Mouse (Mus musculus): ENCODE results near the gene Gm16253. TPM values are rescaled to one million over a fixed set of nuclear protein-coding genes. Genes with fewer than 3 reads are reported as not detected.

The Gm16253 gene
- total RNA-seq, 2 experiments from 2014 or later, result 0.70 to 1.1 TPM

DNA sequence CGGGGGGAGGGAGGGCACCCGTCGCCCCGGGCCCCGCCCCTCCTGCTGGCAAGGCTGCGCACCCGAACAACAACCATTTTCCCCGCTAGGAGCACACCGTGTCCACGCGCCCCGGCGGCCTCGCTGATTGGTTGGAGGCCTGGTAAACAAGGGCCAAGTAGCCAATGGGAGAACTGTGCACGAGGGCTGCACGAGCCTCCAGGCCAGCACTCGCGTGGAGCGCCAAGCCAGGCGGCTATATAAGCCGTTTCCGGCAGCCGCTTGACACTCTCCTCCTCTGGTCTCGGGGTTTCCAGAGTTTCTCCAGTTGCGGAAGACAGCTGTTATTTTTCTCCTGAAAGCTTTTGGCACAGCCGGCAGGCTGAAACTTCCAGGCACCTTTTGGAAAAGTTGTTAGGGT is 19.1 kb upstream of the Gm16253 start, which contains the start of gene Txnip:
Txnip (plus strand) TSS at position 264 of the 400 bp plus-strand sequence.
- DNase-seq, result peak; percentile 99

DNA sequence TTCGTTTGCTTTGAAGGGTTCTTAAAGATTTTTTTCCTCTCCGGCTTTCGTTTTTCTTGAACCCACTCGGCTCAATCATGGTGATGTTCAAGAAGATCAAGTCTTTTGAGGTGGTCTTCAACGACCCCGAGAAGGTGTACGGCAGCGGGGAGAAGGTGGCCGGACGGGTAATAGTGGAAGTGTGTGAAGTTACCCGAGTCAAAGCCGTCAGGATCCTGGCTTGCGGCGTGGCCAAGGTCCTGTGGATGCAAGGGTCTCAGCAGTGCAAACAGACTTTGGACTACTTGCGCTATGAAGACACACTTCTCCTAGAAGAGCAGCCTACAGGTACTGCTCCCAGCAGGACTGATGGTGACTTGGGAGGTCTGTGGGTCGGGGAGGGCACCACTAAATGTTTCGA is 18.6 kb upstream of the Gm16253 start:
- DNase-seq, result no peak

DNA sequence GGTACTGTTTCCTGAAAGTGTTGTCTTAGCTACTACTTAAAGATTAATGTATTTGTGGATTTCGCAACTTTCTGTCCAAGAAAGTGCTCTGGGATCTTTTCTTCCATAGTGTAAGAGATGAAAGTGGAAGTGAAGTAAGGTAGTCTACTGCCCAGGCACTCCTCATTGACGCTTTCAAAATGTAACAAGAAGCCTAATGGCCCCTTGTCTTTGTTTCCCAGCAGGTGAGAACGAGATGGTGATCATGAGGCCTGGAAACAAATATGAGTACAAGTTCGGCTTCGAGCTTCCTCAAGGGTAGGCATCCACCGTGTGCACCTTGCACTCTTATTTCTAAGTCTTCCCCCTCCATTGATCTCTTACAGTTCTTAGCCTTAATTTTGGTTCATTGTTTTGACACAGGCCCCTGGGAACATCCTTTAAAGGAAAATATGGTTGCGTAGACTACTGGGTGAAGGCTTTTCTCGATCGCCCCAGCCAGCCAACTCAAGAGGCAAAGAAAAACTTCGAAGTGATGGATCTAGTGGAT is 18.1 kb upstream of the Gm16253 start:
- no peak for DNase-seq

DNA sequence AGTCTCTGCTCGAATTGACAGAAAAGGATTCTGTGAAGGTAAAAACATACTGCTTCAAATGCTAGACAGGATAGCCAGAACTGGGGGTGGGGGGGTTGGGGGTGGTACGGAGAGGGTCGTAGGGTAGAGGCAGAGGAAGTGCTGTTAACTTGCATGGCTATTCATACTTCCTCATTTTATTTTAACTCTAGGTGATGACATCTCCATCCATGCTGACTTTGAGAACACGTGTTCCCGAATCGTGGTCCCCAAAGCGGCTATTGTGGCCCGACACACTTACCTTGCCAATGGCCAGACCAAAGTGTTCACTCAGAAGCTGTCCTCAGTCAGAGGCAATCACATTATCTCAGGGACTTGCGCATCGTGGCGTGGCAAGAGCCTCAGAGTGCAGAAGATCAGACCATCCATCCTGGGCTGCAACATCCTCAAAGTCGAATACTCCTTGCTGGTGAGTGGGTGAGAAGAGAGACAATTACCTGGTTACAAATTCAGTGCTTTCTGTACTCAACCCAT is 17.3 kb upstream of the Gm16253 start:
- DNase-seq, result no peak

DNA sequence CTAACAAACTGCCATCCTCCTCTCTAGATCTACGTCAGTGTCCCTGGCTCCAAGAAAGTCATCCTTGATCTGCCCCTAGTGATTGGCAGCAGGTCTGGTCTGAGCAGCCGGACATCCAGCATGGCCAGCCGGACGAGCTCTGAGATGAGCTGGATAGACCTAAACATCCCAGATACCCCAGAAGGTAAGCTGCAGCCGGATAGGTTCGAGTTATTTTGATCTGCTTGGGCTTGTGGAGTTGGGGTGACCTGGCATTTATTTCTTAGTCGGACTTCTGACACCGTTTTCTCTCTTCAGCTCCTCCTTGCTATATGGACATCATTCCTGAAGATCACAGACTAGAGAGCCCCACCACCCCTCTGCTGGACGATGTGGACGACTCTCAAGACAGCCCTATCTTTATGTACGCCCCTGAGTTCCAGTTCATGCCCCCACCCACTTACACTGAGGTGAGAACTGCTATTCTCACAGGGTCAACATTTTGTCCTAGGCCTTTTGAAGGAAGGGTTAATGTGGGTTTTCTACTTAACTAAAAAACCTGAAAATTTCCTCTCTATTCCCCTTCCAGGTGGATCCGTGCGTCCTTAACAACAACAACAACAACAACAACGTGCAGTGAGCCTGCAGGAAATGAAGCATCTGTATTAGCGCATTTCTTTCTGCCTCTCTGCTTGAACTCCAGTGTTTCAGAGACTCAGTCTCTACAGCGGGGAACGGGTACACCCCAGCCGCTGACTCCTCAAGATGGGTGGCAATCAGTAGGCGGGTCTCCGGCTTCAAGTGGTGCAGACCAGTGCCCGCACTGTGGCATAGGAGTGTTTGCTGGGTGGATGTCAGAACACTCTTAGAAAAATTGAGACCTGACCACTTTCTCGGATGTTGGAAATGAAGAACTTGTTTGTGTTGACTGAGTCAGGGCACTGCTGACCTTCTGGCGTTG is 16.6 kb upstream of the Gm16253 start:
- no peak for DNase-seq

DNA sequence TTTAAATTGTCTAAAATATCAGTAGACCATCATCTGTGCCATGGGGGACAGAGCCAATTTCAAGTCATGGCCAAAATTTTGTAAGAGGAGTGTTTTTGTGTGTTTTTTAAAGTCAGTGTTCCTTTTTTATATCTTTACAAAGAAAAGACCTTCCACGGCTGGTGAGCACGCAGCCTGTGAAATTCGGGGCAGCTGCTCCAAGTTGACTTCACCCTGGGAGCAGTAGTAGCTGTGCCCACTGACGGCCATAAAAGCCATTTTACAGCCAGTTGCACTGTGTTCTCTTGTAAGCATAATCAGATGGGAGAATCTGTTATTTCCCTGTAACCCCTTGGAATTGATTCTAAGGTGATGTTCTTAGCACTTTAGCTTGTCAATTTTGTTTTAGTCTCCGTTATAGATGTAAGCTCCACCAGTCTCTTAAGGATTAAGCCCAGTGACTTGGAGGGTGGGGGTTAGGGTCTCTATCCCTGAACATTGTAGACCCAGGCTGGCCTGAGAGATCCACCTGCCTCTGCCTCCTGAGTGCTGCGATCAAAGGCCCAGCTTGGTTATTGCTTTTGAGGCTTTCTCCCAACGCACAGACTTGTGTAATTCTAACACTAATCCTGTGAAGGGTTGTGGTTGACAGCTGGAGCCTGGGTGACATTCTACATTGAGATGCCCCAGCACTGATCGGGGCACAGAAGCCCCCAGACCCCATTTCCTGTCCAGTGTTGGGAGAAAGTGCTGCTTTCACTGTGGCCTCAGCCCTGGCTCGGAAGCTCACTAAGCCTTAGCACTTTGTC is 15.7 kb upstream of the Gm16253 start:
- no peak for DNase-seq

DNA sequence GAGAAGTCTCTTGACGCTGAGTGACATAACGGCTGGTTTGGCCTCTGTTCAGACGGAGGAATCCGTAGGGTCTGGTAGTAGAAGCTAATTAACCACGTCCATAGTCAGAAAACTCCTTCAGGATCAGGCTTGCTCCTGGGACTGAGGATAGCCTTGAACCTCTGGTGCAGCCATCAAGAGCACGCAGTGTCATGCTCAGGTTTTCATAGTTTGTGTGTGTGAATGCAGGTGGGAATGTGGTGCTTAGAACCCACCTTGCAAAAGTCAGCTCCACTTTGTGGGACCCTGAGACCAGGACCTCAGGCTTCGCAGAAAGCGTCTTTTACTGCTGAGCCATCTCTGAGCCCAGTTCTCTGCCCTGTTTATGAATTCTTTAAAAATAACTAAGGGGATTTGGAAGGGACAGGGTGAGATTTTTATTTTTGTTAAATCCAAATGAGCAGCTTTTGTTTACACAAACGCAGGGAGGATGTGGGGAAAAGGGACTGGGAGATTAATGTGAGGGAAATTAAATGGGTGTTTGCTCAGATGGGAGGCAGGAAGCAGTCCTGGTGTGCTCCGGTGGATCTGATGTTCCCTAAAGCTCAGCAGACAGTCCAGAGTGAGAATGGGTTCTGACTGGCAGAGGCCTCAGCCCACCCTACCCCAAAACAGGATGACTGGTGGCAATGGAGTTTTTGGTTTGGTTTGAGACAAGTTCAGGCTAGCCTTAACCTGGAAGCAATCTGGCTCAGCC is 14.7 kb upstream of the Gm16253 start:
- DNase-seq, result peak; percentile 45

DNA sequence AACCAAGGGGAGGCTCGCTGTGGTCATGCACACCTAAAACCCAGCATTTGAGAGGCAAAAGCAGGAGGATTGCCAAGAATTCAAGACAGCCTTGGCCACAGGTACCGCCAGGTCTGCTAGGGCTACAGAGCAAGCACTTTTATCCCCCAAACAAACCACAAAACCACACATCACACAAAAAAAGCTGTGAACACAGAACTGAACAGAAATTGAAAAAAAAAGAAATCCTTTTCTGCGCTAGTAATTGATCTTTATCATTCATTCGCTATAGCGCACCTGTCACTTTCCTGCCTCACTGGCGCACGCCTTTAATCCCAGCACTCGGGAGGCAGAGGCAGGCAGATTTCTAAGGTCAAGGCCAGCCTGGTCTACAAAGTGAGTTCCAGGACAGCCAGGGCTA is 13.5 kb upstream of the Gm16253 start:
- no peak for DNase-seq

DNA sequence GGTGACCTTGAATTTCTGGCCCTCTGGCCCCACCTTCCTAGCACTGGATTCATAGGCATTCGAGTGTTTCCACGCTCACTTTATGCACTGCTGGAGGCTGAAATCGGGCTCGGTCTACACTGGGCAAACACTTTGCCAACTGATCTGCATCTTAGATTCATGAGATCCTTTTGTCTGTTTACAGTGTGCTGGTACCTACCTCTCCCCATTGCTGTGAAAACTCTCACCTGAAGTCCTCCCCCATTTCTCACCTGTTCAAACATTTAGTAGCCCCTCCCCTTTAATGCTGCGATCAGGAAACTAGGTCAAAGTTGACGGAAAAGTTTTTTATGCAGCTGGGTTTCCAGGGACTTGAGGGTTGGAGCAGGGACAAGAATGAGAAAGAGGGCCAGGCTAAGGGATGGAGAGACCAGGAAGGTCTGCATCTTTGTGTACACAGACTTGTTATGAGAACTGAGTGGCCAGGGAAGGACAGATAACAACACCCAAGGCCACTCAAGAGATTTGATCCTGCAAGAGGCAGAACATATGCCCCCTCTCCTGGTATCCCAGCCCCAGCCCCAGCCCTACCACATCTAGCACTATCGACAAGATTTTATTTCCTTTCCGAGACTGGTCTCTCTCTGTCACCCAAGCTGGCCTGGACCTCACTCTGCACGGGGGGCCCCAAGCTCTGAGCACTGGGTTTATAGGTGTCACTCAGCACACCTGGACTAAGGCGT is 12.7 kb upstream of the Gm16253 start:
- no peak for DNase-seq

DNA sequence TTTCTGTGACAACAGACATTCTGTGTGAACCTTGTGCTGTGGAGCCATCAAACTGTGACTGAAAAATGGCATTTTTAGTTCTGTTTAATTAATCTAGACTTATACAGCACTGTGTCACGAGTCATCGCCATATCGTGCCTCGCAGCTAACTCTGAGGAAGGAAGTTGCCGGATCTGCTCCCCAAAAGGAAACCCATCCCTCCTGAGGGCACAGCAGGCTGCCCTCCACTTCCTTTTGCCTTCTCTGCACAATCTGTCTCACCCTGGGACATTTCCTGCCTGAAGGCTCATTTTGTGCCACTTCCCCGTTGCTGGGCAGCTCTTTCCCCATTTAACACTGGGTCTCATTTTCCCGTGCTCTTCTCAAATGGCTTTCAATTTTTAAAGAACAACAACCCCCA is 12.2 kb upstream of the Gm16253 start:
- DNase-seq, result no peak

DNA sequence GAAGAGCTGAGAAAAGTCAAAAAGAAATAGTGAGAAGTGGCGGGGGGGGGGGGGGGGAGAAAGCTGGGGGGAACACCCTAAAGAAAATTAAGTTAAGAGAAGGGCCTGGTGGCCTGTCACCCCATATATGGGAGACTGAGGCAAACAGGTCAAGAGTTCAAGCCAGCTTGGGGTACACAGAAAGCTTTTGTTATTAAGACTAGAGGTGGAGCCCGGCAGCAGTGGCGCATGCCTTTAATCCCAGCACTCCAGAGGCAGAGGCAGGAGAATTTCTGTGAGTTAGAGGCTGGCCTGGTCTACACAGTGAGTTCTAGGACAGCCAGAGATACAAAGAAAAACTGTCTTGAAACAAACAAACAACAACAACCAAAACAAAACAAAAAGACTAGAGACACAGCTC is 11.7 kb upstream of the Gm16253 start:
- no peak for DNase-seq

DNA sequence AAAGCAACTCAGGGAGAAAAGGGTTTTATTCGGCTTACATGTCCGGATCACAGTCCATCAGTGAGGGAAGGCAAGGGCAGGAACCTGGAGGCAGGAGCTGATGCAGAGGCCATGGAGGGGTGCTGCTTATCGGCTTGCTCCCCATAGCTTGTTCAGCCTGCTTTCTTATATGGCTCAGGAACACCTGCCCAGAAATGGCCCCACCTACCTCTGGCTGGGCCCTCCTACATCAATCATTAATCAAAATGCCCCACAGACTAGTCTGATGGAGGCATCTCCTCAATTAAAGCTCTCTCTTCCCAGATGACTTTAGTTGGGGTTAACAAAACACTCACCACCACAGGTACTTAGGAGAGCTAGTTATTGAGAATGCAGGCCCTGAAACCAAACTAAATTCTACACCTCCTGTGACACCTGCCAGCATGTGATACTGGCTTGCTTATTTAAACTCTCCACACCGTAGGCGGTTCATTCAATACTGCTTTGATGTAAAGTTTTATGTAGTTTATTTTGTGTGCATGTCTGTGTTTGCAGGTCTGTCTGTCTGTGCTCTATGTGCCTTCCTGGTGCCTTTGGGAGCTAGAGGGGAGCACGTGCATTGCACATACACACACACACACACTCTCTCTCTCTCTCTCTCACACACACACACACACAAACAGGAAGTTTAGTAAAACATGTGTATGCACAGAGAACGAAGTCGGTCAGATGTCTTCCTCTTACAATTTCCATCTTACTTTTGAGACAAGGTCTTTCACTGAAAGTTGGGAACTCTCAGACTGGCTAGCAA is 9.9 kb upstream of the Gm16253 start:
- no peak for DNase-seq

DNA sequence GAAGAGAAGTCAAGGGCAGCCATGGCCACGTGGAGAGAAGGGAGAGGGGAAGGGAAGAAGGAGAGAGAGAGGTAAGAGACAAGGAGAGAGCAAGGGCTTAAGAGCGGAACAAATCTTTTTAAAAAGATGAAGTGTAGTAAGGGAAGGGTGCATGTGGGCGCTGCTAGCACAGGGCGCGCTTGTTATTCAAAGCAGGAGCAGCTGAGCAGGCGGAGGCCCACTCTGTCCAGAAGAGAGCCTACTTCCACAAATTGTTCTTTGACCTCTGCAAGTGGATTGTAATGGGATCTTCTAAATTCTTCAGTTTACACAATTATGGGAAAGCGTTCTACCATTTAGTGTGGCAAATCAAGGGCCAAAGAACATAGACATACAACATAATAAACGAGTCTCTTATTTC is 8.2 kb upstream of the Gm16253 start:
- no peak for DNase-seq

DNA sequence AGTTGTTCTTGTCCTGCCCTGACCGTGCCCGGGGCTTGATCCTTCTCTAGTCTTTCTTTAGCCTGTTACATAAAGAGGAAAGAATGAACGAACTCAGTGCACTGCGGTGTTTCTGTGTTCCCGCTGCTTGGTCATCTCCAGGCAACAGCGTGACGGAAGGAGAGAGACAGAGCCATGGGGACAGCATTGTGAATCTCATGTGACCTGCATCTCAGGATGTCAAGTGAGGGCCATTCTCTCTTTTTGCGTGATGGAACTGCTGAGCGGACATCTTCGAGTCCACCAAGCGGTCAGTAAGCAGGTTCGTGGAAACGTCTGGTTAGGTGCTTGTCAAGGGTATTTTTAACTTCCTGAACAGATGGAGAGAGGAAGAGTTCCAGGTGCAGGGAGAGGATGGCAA is 7.3 kb upstream of the Gm16253 start:
- DNase-seq, result no peak

DNA sequence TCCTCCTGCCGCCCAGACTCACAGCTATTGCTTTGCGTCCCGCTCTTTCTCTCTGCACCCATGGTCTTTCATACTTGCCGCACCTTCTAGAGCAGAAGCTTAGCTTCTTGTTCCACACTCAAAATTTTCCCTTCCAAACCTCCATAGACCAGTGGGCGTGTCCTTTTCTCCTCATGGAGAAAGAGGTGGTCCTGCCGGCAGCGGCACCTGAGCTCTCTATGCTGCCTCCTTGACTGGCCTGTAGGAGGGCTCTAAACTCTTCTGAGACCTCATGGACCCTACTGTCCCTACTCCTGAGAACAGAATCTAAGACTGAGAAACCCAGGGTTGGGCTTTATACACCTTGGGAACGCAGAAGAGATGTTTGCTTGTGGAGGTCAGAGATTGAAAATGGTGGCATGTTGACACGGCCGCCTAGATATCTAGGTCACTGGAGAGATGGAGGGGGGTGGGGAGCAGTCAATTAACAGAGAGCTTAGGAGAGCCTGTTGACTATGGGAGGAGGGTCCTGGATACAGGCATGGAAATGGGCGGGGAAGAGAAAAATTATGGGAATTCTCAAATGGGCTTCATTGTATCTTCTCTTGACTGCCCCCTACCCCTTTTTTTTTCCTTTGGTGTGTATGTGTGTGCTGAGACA is 6.7 kb upstream of the Gm16253 start:
- DNase-seq, result no peak

DNA sequence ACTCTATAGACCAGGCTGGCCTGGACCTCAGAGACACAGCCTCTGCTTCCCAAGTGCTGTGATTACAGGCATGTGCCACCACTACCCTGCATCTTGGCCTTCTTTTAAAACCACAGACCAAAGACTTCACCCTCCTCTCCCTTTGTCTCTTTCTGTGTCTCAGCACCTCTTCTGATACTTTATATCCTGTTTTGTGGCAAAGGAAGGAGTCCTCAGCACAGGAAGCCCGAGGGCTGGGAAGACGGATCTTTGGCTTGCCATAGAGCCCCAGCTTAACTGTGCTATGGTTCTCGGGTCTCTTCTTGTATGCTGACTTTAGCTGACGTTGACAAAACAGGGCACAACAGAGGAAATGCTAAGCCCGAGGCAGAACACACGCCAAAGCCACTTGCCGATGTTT is 6.1 kb upstream of the Gm16253 start:
- no peak for DNase-seq

DNA sequence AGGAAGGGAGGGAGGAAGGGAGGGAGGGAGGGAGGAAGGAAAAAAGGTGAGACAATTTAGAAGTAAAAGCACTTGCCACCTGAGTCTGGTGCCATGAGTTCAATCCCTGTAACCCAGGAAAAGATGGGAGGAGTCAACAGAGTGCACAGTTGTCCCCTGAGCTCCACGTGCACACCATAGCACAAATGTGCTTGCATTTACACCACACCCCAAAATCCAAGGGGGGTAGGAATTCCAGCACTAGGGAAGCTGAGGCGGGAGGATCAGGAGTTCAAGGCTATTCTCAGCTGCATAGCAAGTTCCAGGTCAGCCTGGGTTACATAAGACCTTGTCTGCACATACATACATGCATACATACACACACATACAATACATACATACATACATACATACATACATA is 5.4 kb upstream of the Gm16253 start:
- no peak for DNase-seq

DNA sequence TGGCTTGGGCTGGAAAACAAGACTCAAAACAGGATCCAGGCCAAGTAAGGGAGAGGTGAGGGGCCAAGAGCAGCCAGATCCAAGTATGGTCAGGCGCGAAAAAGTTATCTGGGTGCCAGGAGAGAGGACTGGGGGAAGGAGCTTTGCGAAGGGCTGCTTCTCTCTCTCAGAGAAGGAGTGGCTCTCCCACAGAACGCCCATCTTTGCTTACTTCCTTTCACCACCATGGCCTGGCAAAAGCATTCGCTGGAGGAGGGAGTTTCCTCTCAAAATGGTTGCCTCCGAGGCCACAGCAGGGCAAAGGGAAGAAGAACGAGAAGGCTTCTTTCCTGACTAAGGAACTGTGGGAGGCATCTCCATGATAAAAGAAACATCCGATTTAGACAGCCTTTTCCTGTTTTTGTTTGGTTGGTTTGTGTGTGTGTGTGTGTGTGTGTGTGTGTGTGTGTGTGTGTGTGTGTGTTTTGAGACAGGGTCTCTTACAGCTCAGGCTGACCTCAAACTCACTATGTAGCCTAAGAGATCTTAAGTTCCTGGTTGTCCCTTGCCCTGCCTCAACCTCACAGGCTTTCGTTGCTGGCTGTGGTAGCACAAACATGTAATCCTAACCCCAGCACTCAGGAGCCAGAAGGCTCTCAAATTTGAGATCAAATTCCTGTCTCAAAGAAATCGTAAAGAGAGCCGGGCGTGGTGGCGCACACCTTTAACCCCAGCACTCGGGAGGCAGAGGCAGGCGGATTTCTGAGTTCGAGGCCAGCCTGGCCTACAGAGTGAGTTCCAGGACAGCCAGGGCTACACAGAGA is 4.7 kb upstream of the Gm16253 start:
- DNase-seq, result no peak
